Mouse (Mus musculus): ENCODE measurements around the gene Sytl4. TPM values are rescaled to one million over a fixed set of nuclear protein-coding genes. Genes with fewer than 3 reads are reported as not detected.

Sytl4 gene
- total RNA-seq (2021) = 1 to 10 TPM; 2.5 to 3.7 TPM

DNA sequence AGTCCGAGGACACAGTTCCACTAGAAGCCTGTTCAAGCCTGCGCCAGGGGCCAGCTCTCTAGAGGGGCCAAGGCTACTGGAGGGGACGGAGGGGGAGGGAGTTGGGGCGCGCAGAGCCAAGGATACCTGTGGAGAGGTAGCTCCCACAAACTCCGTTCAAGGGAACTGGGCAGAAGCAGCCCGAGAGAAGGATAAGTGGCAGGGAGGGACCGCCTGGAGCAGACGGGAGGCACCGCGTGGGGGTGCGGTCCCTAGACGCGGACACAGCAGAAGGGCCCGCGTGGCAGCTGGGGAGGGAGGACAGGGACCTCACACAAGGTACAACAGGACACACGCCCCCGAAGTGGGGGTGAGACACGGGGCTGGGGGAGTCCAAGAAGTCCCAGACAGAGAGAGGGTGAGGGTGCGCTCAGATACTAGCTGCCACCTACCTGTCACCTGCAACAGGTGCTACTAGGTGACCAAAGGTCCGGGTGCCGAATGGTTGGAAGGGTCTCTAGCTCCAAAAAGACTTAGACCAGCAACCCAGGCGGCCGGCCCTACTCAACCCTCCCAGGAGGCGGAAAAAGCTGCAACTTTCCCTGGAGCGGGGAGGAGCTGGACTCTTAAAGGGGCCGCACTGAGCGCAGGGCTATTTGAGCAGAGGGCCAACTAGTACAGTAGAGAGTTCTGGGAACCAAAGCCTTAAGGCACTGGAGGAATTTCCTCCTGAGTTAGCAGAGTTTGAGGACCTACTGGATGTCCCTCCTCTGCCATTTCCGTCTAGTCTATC lies at the start of gene Sytl4:
TSS of gene Sytl4 (minus strand) at position 582 of the 772 bp plus-strand sequence.
- peak; percentile 40 for DNase-seq

DNA sequence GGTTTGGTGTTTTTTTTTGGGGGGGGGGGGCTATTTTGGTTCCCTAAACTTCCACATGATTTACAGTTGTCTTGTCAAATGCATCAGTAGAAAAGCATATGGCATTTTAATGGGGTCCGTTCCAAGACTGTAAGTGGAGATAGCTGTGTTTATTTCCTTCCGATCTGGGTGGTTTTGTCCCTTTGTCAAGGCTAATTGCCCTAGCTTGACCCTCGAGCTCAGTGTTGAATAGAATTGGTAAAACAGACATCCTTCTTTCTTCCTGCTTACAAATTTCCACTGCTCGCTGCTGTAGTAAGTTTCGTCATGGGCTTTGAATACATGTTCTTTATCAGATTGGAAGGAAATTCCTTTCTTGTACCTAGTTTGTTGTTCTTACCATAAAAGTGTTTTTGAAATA lies 39.1 kb upstream of the Sytl4 start:
- DNase-seq = no peak

DNA sequence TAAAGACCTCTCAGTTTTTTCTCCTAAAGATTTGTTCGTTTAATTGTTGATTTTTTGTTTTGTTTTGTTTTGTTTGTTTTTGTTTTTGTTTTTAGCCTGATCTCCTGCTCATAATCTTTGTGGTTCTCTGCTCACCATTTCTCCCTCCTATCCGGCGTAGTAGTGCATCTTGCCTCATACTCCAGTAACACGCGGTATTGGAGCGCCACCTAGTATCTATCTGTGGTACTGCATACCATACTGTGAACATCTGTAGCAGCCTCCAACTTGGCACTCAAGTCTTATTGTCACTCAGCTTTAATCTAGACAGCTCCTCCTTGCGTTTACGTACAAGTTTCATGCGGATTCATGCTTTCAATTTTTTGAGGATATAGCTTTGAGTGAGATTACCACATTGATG lies 37.4 kb upstream of the Sytl4 start:
- peak; percentile 78 for DNase-seq

GRCm38 (mm10) chrX:133995866-133996265 lies 14.3 kb upstream of the Sytl4 start:
- DNase-seq = no peak

DNA sequence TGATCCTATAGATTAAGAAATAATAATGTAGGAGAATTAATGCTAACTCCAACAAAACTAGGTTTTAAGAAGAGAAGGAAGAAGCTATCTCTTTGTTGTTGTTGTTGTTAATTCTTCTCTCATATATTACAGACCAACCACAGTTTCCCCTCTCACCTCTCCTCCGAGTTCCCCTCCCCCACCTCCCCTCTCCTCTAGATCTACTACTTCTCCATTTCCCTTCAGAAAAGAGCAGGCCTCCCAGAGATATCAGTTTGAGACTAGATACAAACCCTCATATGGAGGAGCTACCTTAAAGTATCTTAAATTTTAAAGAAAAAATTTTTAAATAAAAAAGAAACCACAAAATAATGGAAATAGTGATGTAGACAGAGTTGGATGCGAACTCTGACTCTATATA lies 17.0 kb downstream of the Sytl4 start:
- no peak for DNase-seq

DNA sequence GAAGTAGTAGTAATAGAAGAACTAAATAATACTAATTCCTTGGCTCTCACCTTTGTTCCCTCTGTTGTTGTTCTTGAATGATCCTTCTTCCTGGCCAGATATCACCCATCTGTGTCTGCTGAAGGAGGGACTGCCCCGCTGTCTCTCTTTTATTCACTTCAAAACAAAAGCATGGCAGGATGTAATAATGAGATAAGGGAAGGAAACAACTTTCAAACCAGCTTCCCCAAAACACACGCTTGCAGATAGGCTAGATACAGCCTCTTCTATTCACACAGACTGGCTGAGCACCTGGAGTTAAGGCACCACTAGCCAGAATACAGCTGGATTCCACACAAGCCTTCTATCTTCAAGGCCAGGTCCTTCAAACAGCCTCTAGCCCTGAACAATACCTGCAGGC lies 21.0 kb downstream of the Sytl4 start:
- no peak for DNase-seq

- no peak for DNase-seq
These were observed 27.0 kb downstream of the Sytl4 start for GRCm38 (mm10) chrX:133954661-133955060.

GRCm38 (mm10) chrX:133947427-133947826 lies 34.2 kb downstream of the Sytl4 start:
- peak; percentile 64 for DNase-seq

GRCm38 (mm10) chrX:133939561-133939960 lies 42.1 kb downstream of the Sytl4 start:
- no peak for DNase-seq

DNA sequence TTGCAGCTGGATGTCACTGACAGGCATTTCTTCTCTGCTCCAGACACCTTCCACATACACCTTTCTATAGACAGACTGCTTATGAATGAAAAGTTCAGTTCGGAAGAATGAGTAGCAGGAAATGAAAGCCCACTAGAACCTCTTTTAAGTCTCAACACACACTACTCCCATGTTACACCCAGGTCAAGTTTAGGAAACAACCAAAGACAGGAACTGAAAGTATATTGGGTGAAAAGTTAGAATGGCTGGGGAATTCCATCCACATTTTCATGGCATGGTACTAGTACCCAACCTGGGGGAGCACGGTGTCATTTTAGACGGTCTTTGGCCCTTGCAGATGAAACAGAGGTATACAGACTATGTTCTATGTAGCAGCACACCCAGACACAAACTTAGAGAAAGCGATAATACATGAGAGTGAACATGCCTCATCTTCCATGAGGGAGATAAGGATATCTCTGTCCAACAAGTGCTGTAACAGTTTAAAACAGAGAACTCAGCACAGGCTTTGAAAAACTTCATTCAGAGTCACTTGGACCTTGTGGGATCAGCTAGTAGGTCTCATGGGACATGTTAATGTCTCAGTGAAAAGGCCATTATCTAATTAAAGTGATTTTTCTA lies 44.9 kb downstream of the Sytl4 start:
- DNase-seq = no peak

GRCm38 (mm10) chrX:133931302-133932013 lies 50.2 kb downstream of the Sytl4 start:
- DNase-seq = peak; percentile 42

GRCm38 (mm10) chrX:133926760-133927159 lies 54.9 kb downstream of the Sytl4 start:
- no peak for DNase-seq

DNA sequence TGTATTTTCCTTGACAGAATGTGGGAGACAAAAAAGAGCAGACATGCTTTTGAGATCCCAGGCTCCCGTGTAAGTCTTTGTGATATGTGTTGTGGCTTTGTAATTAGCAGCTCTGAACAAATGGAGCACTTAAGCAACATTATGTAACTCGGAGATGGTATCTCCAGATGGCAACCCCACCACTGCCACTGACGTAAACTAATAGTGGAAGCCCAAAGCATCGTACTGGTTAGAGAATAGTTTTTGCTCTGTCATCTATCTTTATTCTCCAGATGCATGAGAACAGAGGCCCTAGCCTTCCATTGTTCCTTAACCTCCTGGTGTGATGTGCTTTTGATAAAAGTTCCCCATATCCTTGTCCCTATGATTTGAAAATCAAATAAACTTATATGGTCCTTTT lies 60.4 kb downstream of the Sytl4 start:
- no peak for DNase-seq

DNA sequence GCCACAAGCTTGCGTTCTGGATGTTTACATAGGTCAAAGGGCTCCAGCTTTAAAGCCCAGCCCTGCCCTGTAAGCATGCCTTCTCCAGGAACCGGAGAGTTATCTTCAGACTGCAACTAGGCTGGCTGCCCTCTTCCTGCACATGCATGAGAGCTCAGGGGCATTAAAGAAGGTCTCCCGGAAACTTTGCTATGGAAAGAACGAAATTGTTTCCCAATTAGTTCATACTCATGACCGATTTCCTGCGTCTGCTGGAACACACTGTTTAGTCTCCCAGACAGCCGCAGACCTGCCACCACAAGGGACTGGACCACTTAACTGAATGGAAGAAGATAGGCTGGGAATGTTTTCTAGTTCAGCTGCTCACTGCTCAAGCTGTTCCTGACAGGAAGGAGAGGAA lies 67.4 kb downstream of the Sytl4 start:
- DNase-seq = peak; percentile 12

- no peak for DNase-seq
These were observed 68.6 kb downstream of the Sytl4 start for GRCm38 (mm10) chrX:133913006-133913405.

GRCm38 (mm10) chrX:133911397-133912103 lies 70.1 kb downstream of the Sytl4 start:
- DNase-seq = peak; percentile 21

DNA sequence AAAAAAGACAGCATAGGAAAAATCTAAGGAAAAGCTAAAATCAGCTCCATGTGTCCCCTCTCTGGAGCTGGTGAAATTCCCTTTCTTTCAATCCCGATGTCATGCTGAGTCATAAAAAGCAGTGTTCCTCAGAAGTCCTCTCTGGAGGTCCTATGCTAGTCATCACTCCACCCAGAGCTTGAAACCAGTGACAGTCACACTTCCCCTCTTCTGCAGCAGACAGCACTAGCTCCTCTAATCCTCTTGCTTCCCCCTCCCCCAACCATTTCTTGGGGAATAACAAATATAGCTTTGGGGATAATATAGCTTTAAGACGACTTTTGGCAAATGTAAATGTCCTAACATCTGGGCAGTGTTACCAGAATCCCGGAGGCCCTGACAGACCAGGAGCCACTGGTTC lies 73.4 kb downstream of the Sytl4 start, which contains the start of gene Srpx2:
TSS of gene Srpx2 (plus strand) at position 166 of the 400 bp plus-strand sequence.
- no peak for DNase-seq

DNA sequence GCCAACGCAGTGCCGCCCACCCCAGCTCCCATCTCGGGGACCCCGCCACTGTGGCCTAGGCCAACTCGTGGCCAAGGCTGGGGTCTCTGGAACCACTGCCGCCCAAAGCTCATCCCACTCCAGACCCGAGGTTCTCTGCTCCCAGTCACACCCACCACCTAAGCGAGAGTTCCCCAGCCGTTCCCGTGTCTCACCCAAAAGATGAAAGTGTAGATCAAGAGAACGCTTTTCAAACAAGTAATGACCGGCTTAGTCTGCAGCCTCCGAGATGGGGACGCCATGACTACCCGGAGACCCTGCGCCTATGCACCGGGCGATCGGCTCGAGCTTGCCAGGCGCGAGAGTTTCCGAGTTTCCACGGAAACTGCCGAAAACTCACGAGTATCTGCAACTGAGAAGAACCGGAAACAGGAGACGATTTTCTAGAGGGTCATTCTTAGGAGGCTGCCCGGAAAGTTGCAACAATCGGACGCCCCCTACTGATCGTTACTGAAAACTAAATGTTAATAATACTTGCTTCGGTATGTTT lies 83.5 kb downstream of the Sytl4 start, which contains the start of gene Tspan6:
TSS of gene Tspan6 (minus strand) at position 416 of the 529 bp plus-strand sequence.
- peak; percentile 83 for DNase-seq

- no peak for DNase-seq
These were observed 93.5 kb downstream of the Sytl4 start for GRCm38 (mm10) chrX:133888111-133888510.

DNA sequence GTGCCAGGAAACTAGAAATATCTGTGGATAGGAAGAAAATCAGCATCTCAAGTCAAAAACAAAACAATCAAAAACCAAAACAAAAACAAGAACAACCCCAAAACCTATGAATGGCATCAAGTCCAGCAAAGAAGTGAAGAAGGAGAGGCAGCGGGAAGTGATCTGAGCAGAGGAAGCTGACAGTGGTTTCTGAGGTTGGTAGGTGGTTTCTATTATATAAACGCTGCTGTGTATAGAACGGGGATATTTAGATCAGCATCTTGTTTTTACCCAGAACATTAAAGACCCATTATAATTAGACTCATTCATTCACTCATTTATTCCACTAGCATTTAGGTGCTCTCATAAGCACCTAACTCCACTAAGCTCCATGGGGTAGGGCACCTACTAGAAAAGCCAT lies 94.3 kb downstream of the Sytl4 start:
- DNase-seq = no peak
